Mouse (Mus musculus) limb, embryonic 10.5 days (tissue): ENCODE measurements at regions not wholly inside any gene's neighbourhood (a gene's known extent, or its start where the extent isn't known, plus 50 kb on each side); places are given as distances from the start of the nearest gene placed in this dataset.

Source experiments
- DNase-seq: peaks from one replicate; pipeline ENCODE4 v3.0.0-alpha.2; 2017; ENCODE audit warnings: low spot score
- H3K27ac ChIP-seq: fragments of 300-500 bp; sonication (generic); 2 replicates; pipeline ENCODE4 v1.5.1; 2016; ENCODE audit warnings: mild to moderate bottlenecking
- H3K27me3 ChIP-seq: fragments of 300-500 bp; sonication (generic); 2 replicates; pipeline ENCODE4 v1.6.1; 2016; ENCODE audit warnings: low read depth, mild to moderate bottlenecking; ENCODE audit not compliant: poor library complexity, severe bottlenecking
- H3K36me3 ChIP-seq: fragments of 300-500 bp; sonication (generic); 2 replicates; pipeline ENCODE4 v1.6.1; 2016; ENCODE audit warnings: mild to moderate bottlenecking, moderate library complexity
- H3K4me1 ChIP-seq: fragments of 300-500 bp; sonication (generic); 2 replicates; pipeline ENCODE4 v1.6.1; 2016
- H3K4me3 ChIP-seq: fragments of 300-500 bp; sonication (generic); 2 replicates; pipeline ENCODE4 v1.5.1; 2016; ENCODE audit warnings: mild to moderate bottlenecking, moderate library complexity
- H3K9me3 ChIP-seq: fragments of 300-500 bp; sonication (generic); replicated peaks from 2 replicates; pipeline ENCODE4 v1.6.1; 2016; ENCODE audit warnings: mild to moderate bottlenecking
- WGBS: fragments of 180-500 bp; shearing (Covaris S2); methylation state at CpG from one replicate; pipeline ENCODE4 v1.1.7; 2016; 5-methylcytosine and 5-hydroxymethylcytosine counted together

- Histone ChIP-seq H3K4me1 (no peaks in the 10 kb centered on the region), H3K36me3 (no peaks in the 10 kb centered on the region), H3K4me3 (no peak overlapping the region), H3K27ac (no peak overlapping the region), H3K9me3 (no peaks in the 10 kb centered on the region), H3K27me3 (no peaks in the 10 kb centered on the region)
- 90% methylated on average over 6 of the region's 6 CpGs for WGBS
- no peak for DNase-seq
Observed at GRCm38 (mm10) chr7:72027006-72027405, 279.4 kb downstream of the Mctp2 start.

GRCm38 (mm10) chr7:72009115-72009514, 297.3 kb downstream of the Mctp2 start:
- H3K9me3 ChIP-seq, result no peaks in the 10 kb centered on the region
- no peak overlapping the region for H3K27ac ChIP-seq
- DNase-seq, result no peak
- H3K4me1 ChIP-seq, result no peaks in the 10 kb centered on the region
- no peaks in the 10 kb centered on the region for H3K27me3 ChIP-seq
- H3K4me3 ChIP-seq, result no peak overlapping the region
- 92% methylated on average over 11 of the region's 11 CpGs for WGBS
- H3K36me3 ChIP-seq, result no peaks in the 10 kb centered on the region

- Histone ChIP-seq H3K9me3 (no peaks in the 10 kb centered on the region), H3K36me3 (no peaks in the 10 kb centered on the region), H3K27me3 (no peaks in the 10 kb centered on the region), H3K4me1 (no peaks in the 10 kb centered on the region), H3K27ac (no peak overlapping the region), H3K4me3 (no peak overlapping the region)
- 80% methylated on average over 3 of the region's 3 CpGs for WGBS
- DNase-seq, result no peak
Observed at GRCm38 (mm10) chr7:72004311-72004710, 302.1 kb downstream of the Mctp2 start.

- no peaks in the 10 kb centered on the region for H3K27me3 ChIP-seq
- no peak overlapping the region for H3K4me3 ChIP-seq
- H3K27ac ChIP-seq, result no peak overlapping the region
- H3K36me3 ChIP-seq, result no peaks in the 10 kb centered on the region
- H3K9me3 ChIP-seq, result no peaks in the 10 kb centered on the region
- DNase-seq, result no peak
- H3K4me1 ChIP-seq, result no peaks in the 10 kb centered on the region
- 73% methylated on average over 3 of the region's 3 CpGs for WGBS
Observed at GRCm38 (mm10) chr7:71992526-71992925, 313.9 kb downstream of the Mctp2 start.

- no peaks in the 10 kb centered on the region for H3K27me3 ChIP-seq
- 78% methylated on average over 3 of the region's 3 CpGs for WGBS
- H3K4me1 ChIP-seq, result no peaks in the 10 kb centered on the region
- no peak overlapping the region for H3K27ac ChIP-seq
- H3K36me3 ChIP-seq, result no peaks in the 10 kb centered on the region
- H3K4me3 ChIP-seq, result no peak overlapping the region
- H3K9me3 ChIP-seq, result no peaks in the 10 kb centered on the region
- DNase-seq, result no peak
Observed at GRCm38 (mm10) chr7:71991835-71992234, 314.6 kb downstream of the Mctp2 start.

- H3K36me3 ChIP-seq, result no peaks in the 10 kb centered on the region
- H3K27ac ChIP-seq, result no peak overlapping the region
- WGBS, result 92% methylated on average over 4 of the region's 4 CpGs
- H3K4me3 ChIP-seq, result no peak overlapping the region
- no peak for DNase-seq
- H3K27me3 ChIP-seq, result no peaks in the 10 kb centered on the region
- H3K9me3 ChIP-seq, result no peaks in the 10 kb centered on the region
- H3K4me1 ChIP-seq, result no peaks in the 10 kb centered on the region
Observed at GRCm38 (mm10) chr7:71991206-71991605, 315.2 kb downstream of the Mctp2 start.

- Histone ChIP-seq H3K36me3 (no peaks in the 10 kb centered on the region), H3K4me1 (peaks cover 6% of the 10 kb centered on the region), H3K27ac (no peak overlapping the region), H3K9me3 (no peaks in the 10 kb centered on the region), H3K4me3 (no peak overlapping the region), H3K27me3 (no peaks in the 10 kb centered on the region)
- WGBS, result 74% methylated on average over 4 of the region's 4 CpGs
- DNase-seq, result no peak
Observed at GRCm38 (mm10) chr7:71966015-71966414, 340.4 kb downstream of the Mctp2 start.

- Histone ChIP-seq H3K36me3 (no peaks in the 10 kb centered on the region), H3K27me3 (no peaks in the 10 kb centered on the region), H3K4me1 (peaks cover 14% of the 10 kb centered on the region), H3K9me3 (no peaks in the 10 kb centered on the region), H3K4me3 (no peak overlapping the region), H3K27ac (no peak overlapping the region)
- DNase-seq, result no peak
- WGBS, result 80% methylated on average over 4 of the region's 4 CpGs
Observed at GRCm38 (mm10) chr7:71963456-71963855, 343.0 kb downstream of the Mctp2 start.

- H3K27me3 ChIP-seq, result no peaks in the 10 kb centered on the region
- peaks cover 14% of the 10 kb centered on the region for H3K4me1 ChIP-seq
Observed at GRCm38 (mm10) chr7:71962851-71963250, 343.6 kb downstream of the Mctp2 start.

GRCm38 (mm10) chr7:71960453-71961230, 345.8 kb downstream of the Mctp2 start:
- Histone ChIP-seq H3K36me3 (no peaks in the 10 kb centered on the region), H3K4me3 (peak overlapping the region; percentile 35), H3K27me3 (no peaks in the 10 kb centered on the region), H3K4me1 (peaks cover 10% of the 10 kb centered on the region), H3K9me3 (no peaks in the 10 kb centered on the region), H3K27ac (peak overlapping the region; percentile 79)
- DNase-seq, result peak; percentile 60
- WGBS, result 6% methylated on average over 11 of the region's 11 CpGs

More at GRCm38 (mm10) chr7:71962851-71963250, 343.6 kb downstream of the Mctp2 start:
- no peak for DNase-seq
- Histone ChIP-seq H3K27ac (no peak overlapping the region), H3K4me3 (no peak overlapping the region), H3K36me3 (no peaks in the 10 kb centered on the region), H3K9me3 (no peaks in the 10 kb centered on the region)
- WGBS, result 97% methylated on average over 3 of the region's 3 CpGs

GRCm38 (mm10) chr7:71946548-71946947, 359.9 kb downstream of the Mctp2 start:
- Histone ChIP-seq H3K36me3 (no peaks in the 10 kb centered on the region), H3K4me1 (peaks cover 12% of the 10 kb centered on the region), H3K27ac (no peak overlapping the region), H3K4me3 (no peak overlapping the region), H3K27me3 (no peaks in the 10 kb centered on the region), H3K9me3 (no peaks in the 10 kb centered on the region)
- no peak for DNase-seq
- WGBS, result 90% methylated on average over 6 of the region's 6 CpGs

- H3K4me1 ChIP-seq, result peaks cover 19% of the 10 kb centered on the region
- DNase-seq, result no peak
- no peaks in the 10 kb centered on the region for H3K36me3 ChIP-seq
- H3K4me3 ChIP-seq, result no peak overlapping the region
- WGBS, result 58% methylated on average over 16 of the region's 16 CpGs
- no peaks in the 10 kb centered on the region for H3K9me3 ChIP-seq
- no peak overlapping the region for H3K27ac ChIP-seq
- no peaks in the 10 kb centered on the region for H3K27me3 ChIP-seq
Observed at GRCm38 (mm10) chr7:71943078-71944042, 363.0 kb downstream of the Mctp2 start.

GRCm38 (mm10) chr7:71937731-71938130, 368.7 kb downstream of the Mctp2 start:
- Histone ChIP-seq H3K9me3 (no peaks in the 10 kb centered on the region), H3K27ac (no peak overlapping the region), H3K36me3 (no peaks in the 10 kb centered on the region), H3K4me1 (peaks cover 23% of the 10 kb centered on the region), H3K4me3 (no peak overlapping the region), H3K27me3 (no peaks in the 10 kb centered on the region)
- no peak for DNase-seq
- 50% methylated on average over 3 of the region's 3 CpGs for WGBS
